Mouse (Mus musculus): ENCODE data around the gene Otud5.

DNA sequence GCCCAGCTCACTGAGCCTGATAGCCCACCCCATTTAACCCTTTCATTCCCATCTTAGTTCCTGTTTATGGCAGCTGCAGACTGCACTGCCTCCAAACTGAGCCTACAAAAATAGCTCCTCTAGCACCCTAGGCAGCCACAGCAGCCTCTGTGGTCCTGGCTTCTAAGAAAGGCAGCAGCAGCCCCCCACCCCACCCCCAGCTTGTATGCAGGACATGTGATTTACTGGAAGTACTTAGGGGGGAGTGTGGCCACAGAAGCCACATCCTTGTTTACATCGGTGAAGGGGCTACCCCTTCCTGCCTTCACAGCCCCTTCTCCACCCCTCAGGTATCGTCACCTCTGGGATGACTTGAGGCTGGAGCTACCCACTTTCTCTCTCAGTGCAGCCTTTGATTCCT lies 24.2 kb downstream of the Otud5 start:
- TF ChIP-seq CTCF (conservative IDR thresholded peaks at IDR 0.05; ENCODE audit: low read length) (no peak), POU5F1 (IDR thresholded peaks at IDR 0.05; ENCODE audit: borderline replicate concordance, low read length) (no peak), NANOG (IDR thresholded peaks at IDR 0.05; ENCODE audit: borderline replicate concordance, low read length) (no peak)

All from E14TG2a.4 (cell line).